Mouse (Mus musculus) T-cell, adult 2 months (primary cell): ENCODE measurements at regions not wholly inside any gene's neighbourhood (a gene's known extent, or its start where the extent isn't known, plus 50 kb on each side); places are given as distances from the start of the nearest gene placed in this dataset.
"Not testable (repeated sequence)": the region's sequence is repeated elsewhere in the genome, so short reads cannot be mapped to it uniquely, and the experiment has no call there.

Source experiments
- DNase-seq: peaks from one replicate; pipeline ENCODE4 v3.0.0; 2022; ENCODE audit warnings: low spot score

DNA sequence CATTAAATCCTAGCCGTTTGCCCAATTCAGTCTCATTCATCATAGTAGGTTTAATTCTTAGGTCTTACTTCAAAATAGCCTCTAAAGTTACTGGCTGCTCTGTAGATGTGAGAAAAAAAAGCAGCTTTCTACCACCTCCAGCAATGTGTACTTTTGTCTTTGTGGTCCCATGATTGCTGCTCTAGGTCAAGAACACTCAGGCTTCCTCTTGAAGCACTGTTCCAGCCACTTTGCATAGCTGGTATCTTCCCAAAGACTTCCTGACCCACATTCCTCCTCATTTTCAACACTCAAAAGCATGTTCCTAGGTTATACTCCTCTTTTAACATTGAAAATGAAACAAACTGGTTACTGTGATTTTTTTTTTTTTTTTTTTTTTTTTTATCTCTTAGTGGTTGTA is 973.2 kb downstream of the Ttll7 start:
- DNase-seq = no peak

DNA sequence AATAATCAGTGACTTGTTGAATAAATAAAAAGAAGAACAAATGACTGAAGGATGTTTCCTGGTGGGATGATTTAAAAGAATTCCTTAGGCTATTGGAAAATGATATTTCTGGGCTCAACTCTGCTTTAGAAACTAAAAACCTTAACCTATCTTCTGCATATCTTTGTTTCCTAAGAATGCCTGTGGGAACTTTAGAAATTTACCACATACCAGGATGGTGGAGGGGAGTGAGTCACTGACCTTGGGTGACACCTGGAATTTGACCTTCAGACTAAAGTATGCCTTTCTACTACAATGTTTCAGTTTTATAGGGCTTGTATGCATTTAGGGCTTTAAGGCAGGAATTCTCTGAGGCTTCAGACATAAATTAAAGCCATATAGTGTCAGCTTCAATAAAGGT is 972.3 kb downstream of the Ttll7 start:
- no peak for DNase-seq

DNA sequence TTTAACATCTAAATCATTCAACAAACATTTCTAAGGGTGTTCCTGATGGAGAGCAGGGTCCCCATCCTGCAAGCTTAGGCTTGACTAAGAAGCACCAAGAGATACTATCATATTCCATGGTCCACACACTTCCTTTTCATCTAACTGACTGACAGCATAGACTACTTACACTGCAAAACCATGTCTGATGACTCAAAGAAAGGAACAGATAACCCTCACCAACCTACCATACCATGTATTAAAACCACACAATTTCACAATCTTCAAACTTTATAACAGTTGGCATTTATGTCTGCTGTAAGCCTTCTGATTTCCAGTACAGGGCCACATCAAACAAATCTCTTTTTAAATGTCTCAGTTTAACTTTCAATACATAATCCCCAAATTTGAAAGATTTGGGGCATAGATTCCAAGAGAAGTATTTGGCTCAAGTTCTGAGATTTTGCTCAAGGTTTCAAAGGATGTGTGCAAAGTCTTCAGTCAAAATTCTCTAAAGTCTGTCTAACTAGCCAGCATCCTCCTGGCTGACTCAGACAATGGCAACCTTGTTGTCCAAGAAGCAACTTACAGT is 962.0 kb downstream of the Ttll7 start:
- no peak for DNase-seq

DNA sequence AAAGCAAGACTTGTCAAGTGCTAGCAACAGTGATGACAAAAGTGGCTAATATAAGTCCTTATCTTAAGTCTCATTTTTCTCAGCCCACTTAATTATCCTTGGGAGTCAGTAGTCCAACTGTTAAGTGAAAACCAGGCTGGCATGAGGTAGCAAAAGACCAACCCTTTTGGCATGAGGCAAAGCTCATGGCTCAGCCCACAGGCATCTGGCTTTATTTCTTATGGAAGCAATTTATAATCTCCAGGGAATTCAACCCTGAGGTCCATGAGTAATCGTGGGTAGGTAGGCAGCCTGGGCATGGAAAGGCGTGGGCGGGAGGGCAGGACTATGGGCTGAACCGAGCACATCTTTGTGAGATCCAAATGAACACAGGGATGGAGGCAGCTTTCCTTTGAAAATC is 950.4 kb downstream of the Ttll7 start:
- DNase-seq = no peak

DNA sequence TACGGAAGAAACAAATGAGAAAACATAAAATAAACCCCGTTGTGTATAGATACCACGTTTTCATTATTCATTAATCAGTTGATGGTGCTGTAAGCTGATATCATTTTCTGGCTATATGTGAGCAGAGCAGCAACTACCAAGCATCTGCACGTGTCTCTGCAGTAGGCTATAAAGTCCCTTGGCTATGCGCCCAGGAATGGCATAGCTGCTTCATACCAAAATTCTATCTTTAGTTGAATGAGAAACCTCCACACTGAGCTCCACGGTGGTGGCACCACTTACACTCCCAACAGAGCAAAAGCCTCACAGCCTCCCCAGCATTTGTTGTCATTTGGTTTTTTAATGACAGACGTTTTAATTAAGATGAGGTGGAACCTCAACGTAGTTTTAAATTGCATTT is 944.4 kb downstream of the Ttll7 start:
- no peak for DNase-seq

DNA sequence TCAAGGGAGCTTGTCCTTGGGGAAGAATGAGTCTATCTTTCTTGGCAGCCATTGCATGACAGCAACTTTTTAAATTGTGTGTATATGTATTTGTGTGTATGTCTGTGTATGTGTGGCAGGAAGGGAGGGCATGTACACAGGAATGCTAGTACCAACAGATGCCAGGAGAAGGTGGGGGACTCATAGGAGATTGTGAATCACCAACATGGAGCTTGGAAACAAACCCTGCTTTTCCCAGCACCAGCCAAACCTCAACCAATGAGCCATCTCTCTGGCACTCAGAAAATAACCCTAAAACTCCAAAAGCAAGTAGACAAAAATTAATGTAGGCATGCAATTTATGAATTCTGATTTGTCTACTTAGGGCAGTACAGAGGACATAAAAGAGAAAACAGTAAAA is 942.9 kb downstream of the Ttll7 start:
- DNase-seq = no peak

DNA sequence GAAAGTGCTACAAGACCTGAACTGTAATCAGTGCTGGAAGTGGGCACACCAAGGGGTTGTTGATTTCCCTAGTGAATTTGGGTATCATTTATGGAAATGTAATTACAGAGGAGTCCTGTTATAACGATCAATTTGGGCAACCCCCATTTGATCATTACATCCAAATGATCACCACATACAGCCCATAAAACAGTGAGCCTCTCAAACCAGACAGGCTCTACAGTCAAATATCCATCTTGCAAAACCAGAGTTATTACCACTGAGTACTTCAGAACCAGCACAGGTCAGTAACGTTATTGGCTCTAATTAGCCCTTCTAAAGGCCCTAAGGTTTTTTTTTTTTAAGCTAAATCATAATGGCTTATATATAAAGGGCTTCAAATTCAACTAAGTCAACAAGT is 934.4 kb downstream of the Ttll7 start:
- DNase-seq = no peak

DNA sequence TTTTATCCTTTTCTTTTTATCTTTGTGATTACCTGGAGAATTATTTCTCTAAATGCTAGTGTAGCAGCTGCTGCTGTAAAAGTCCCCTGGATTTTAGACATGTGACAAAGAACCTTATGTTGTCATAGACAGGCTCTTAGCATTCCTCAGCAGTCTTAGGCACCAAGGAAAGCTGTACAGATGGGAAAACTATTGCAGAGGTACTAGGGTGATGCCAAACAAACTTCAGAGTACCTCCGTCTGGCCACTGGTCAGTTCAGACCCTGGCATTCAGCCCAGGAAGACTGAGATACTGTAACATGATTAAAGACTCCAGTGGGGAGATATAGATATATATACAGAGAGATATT is 898.6 kb downstream of the Ttll7 start:
- DNase-seq = no peak

DNA sequence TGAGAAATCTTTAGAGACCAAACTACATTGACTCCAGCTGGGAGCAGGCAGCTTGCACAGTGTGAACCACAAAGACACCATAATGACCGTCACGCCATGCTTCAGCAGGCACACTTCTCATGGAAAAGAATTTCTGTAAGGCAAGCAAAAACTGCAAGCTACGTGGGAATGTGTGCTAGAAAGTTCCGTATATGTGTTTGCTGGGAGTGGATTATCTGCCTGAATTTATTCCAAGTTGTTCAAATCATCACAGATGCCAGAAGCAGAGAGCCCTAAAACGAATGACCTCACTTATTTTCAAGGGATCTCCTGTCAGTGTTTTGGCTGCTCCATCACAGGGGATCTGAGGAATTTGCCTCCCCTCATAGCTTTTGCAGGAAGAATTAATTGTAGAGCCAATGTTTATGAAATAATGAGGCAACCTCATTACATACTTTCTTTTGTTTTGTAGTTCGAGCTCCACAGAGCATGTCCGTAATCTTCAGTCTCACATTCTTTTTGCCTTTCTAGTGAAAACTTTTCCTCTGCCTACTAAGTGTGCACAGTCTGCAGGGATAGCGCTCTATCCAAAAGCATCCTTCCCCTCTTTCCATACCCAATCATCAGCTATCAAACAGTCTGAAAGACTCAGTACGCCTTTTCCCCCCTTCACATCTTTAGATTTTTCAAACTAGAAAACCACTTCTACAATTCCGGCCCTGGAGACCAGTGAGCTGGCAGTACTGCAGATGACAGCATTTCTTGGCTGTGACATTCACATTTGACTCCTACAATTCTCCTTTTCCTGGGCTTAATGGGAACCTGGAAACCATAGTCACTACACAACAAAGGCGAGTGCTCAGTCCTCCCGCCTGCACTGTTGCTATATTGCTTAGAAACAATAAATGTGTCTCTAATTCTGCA is 898.0 kb downstream of the Ttll7 start:
- no peak for DNase-seq

DNA sequence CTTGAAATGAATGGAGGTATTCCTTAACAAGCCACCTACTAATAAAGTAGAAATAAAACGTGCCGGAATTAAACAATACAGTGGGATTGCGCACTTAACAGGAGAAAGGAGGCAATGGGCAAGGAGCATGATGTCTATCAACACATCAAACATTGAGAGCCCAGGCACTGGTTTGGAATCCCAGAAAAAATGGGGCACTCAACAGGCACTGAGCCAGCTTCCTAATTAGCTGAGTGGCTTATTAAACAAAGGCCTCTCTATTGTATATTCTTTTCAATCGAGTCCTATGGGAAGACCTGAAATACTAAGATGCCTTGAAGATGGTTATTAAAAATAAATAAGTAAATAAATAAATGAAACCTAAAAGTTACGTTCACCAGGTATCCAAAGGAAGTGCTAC is 897.3 kb downstream of the Ttll7 start:
- DNase-seq = no peak

DNA sequence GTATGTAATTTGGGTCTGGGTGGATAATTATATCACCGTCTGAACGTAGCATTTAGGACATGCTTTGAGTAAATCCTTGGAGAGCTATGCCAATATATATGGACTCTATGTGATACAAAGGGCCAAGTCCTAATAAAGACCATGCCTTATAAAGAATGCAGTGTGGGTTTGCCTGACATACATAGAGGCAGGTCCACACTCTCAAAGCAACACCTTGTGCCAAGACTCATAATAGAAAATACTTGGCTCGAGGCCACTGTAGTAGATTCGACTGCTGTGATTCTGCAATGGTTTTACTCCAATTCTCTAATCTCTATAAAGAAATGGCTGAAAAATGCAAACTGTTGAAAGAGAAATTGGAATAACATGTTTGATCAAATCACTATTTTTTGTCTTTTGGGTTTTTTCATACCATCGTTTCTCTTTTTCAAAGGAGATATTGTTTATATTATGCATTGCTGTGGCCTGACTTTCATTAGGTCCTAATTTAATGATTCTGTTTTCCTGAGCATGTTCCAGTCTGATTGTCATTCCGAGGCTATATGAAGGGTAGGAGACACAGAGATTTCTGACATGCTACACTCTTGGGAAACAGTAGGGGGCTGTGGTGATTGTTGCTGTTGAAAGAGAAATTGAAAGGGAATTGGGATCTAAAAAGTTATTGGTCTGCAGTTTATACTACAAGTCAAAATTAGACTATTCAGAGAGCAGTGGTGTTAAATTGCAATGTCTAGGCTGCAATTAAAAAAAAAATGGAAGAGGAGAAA is 884.7 kb downstream of the Ttll7 start:
- DNase-seq = no peak

DNA sequence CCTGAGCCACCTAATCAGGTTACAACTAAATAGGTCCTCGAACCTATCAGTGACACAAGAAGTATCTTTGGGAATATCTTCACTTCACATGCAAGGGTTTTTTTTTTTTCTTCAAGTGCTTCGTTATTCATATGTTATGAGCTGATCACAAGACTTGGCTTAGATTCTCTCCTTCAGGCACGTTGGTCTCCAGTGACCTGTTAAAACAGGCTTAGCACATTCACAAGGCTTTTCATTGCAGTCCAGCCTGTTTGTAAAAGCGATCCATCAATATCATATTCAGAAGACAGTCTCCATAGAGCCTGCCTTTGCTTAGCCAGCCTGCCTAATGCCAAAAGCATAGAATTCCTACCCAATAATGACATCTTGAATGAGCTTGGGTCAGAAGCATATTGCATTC is 864.2 kb downstream of the Ttll7 start:
- DNase-seq = no peak

DNA sequence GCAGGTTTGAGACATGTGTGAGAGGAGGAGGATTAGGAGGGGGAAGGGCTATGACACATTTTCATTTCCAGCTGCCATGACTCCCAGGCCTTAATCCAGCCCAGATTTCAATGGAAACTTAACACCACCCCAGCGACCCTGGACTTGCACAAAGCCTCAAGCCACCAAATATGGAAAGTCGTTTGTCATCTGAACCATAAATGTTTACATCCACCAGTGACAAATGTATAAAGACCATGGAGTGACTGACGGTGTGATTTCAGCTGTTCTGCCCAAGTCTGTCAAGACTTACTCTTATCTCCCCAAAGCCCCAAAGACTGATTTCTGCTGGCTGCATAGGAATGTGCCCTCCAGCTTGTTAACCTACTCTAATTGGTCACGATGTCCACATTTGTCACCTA is 855.2 kb downstream of the Ttll7 start:
- DNase-seq = no peak

DNA sequence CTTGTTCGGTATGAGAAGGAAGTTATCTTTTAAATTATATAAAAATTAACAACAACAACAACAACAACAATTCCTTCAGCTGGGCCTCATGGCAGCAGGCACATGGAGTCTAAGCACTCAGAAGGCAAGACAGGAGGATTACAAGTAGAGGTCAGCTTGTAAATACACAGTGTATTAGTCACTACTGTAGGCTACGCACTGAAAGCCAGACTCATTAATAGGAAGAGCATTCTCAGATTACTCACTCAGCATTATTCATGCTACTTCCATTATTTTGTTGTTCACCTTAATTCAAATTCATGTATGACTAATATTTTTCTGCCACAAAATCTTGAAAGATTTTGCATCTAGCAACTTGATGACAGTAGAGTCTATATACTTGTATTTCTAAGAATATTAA is 831.6 kb downstream of the Ttll7 start:
- DNase-seq = no peak

DNA sequence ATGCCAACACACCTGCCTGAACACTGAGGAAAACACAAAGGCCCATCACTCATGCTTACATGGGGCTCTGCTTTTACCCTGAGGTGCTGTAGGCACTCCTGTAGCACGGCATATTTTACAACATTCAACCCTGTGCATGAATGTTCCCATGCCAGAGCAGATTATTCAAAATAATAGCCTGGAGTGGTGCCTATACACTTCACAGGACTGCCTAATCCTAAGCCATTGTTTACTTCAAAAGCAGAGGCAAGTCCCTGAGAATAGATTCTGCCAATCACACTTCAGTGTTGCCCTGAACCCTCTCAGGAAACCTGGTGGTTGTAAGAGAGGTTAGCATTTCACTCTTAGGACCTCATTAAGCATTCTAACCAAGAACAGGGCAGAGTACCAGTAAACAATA is 828.1 kb downstream of the Ttll7 start:
- DNase-seq = no peak

DNA sequence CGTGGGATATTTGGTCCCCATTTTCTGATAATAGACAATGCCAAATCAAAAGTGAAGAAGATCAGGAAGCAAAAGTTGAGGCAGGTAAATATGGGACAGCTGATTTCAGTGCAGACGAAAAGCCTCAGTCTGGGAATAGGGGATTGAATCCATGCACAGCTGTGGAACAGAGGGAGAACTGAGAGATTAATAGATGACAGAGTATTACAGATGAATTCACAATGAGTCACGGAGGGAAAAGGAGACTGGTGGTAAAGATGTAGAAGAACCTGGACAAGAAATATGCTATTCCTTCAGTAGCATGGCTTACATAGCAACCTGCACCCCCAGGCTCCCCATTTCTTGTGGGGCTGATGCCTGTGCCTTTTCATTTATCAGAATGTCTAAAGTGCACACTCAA is 810.4 kb downstream of the Ttll7 start:
- no peak for DNase-seq

DNA sequence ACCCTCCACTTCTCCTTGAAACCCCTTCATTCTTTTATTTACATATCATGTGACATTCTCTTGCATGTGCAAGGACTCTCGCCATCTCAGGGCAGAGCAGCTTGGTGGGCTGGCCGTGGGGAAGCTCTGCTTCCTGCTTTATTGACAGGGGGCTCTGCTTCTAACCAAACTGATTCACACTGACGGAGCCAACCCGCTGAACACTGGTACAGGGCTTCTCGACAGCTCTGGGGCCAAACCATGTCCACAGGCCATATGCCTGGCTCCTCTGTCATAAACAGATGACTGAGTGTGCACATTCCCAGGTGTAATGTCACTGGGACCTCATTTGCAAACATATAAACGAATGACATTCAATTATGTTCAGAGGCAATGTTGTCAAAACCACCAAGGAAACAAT is 800.7 kb downstream of the Ttll7 start:
- DNase-seq = no peak

DNA sequence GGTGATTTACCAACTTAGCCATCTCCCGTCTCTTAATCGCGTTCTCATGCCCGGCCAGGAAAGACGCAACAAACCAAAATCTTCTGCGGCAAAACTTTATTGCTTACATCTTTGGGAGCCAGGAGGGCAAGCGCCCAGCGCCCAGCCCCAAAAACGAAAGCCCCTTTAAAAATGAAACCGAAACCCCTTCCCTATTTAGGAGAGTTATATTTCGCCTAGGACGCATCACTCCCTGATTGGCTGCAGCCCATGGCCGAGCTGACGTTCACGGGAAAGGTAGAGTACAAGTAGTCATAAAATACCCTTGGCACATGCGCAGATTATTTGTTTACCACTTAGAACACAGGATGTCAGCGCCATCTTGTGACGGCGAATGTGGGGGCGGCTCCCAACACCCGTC is 783.3 kb downstream of the Ttll7 start:
- DNase-seq = not testable (repeated sequence)

DNA sequence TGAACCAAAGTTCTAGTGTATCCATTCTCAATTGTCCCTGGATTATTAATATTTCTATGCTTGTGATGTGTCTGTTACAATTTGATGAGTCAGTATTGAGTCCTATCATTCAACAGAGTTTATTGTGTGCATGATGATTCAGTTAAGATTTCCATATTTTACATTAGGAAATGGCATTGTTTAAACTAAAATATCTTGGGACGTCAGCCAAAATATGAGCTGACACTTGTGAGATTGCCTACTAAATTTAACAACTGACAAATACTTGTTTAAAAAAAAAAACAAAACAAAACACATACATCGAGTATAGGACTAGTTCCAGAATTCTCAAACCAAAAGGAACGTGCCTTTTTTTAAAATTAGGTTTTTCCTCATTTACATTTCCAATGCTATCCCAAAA is 779.0 kb downstream of the Ttll7 start:
- DNase-seq = no peak

DNA sequence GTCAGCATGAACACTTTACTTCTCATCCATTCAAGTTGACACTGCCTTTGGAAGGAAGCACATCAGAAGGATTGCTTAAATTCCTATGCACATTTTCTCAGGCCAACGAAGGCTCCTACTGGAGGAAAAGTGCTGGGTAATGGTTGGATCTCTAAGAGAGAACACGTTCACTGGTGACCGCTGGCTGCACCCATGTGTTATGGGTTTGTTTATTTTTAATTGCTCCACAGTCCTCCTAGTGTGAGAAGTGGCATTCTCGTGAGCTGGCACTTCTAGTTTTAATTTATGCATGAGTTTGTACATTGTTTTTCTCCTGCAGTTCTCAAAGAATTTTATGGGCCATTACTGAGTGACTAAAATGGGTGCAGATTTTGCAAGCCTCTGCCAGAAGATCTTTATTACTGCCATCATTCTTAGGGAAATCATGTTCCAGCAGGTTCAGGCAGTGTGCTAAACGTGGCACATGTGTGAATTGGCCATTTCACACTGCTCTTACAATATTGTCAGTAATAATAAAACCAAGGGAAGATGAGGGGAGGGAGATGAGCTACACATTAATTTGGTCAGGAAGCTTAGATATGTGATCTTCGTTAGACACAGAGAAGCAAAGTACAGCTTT is 731.6 kb downstream of the Ttll7 start:
- DNase-seq = no peak

DNA sequence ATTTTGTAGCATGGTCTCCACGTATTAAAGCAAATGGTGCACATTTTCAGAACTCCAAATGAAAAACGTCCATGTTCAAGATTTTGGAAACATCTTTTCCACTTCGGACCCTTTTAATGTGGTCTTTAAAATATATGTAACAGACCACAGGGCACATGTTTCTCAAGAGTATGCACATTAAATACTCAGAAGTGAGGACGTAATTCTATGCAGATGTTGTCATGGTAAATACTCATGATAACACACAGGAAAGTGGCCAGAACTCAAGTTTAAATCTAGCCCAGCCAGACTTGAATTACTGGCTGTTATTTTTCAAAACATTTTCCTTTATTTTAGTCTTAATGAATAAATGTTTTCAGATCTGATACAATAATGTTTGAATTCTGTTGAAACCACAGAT is 719.7 kb downstream of the Ttll7 start:
- no peak for DNase-seq

DNA sequence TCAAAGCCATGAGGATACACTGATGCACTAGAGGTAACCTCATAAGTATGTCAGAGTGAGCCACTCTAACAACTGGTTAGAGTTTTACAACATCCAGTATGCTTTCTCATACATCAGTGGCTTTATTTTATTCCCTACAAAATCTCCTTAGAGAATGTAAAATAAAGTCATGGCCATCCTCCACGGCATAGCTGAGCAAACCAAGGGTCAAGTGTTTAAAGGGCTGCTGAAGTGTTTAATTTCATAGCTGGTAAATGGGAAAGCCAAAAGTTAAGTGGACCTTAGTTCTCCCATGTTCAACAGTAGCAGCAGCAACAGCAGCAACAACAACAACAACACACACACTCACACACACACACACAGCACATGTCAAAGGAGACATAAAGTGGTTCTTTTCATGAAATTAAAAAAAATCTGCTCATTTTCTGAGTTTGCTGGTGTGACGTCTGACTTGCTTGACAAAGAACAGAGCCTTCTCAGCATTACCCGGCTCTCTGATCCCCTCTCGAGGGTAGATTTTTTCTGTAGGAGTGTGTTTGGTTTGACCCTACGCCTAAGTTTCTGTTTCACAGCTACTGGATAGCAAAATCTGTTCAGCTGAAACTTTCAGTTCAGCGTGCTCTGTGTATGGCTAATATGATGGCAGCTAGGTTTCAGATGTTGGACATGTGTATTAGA is 693.3 kb downstream of the Ttll7 start:
- no peak for DNase-seq
